Mouse (Mus musculus) heart, embryonic 16.5 days (tissue): ENCODE measurements around the gene Irx2. TPM values are rescaled to one million over a fixed set of nuclear protein-coding genes. Genes with fewer than 3 reads are reported as not detected.

Source experiments
- ATAC-seq: fragments of 200-750 bp; cut with Nextera tagmentation; replicated peaks from 2 replicates; pipeline ENCODE4 v1.8.0; 2017; ENCODE audit warnings: moderate number of reproducible peaks; ENCODE audit not compliant: insufficient read depth, low FRiP score; ENCODE audit errors: extremely low read depth
- H3K27ac ChIP-seq: fragments of 300-500 bp; sonication (generic); 2 replicates; pipeline ENCODE4 v1.5.1; 2014; ENCODE audit warnings: mild to moderate bottlenecking, low read length, control low read depth, moderate library complexity
- H3K27me3 ChIP-seq: fragments of 300-500 bp; sonication (generic); 2 replicates; pipeline ENCODE4 v1.6.1; 2014; ENCODE audit warnings: low read length, mixed read lengths; ENCODE audit not compliant: control insufficient read depth, insufficient read depth
- H3K36me3 ChIP-seq: fragments of 300-500 bp; sonication (generic); 2 replicates; pipeline ENCODE4 v1.6.1; 2014; ENCODE audit not compliant: control insufficient read depth, insufficient read depth
- H3K4me1 ChIP-seq: fragments of 300-500 bp; sonication (generic); 2 replicates; pipeline ENCODE4 v1.6.1; 2014; ENCODE audit warnings: low read length, mixed read lengths; ENCODE audit not compliant: control insufficient read depth, insufficient read depth
- H3K4me2 ChIP-seq: fragments of 300-500 bp; sonication (generic); 2 replicates; pipeline ENCODE4 v1.6.1; 2014; ENCODE audit warnings: low read depth, mild to moderate bottlenecking, control low read depth, low read length
- H3K4me3 ChIP-seq: fragments of 300-500 bp; sonication (generic); 2 replicates; pipeline ENCODE4 v1.5.1; 2014; ENCODE audit warnings: mild to moderate bottlenecking, control low read depth, low read length
- H3K9ac ChIP-seq: fragments of 300-500 bp; sonication (generic); 2 replicates; pipeline ENCODE4 v1.6.1; 2014; ENCODE audit warnings: low read length, control low read depth
- H3K9me3 ChIP-seq: fragments of 300-500 bp; sonication (generic); replicated peaks from 2 replicates; pipeline ENCODE4 v1.6.1; 2016; ENCODE audit warnings: low read length; ENCODE audit not compliant: control insufficient read depth
- WGBS: fragments of 180-500 bp; shearing (Covaris S2); extraction: QIAGEN DNeasy Blood & Tissue Kit; methylation state at CpG from one replicate; pipeline ENCODE4 v1.1.7; 2014; 5-methylcytosine and 5-hydroxymethylcytosine counted together
- polyA plus RNA-seq: library from polyadenylated mRNA; unstranded; fragments of >200 nt; fragmentation: Nextera tagmentation; extraction: Ambion mirVana; gene quantifications from 2 replicates; pipeline ENCODE4 v1.2.1, GENCODE M21; 2015

The Irx2 gene
- polyA plus RNA-seq, 1 experiment from 2014 or later: 5.9 TPM

DNA sequence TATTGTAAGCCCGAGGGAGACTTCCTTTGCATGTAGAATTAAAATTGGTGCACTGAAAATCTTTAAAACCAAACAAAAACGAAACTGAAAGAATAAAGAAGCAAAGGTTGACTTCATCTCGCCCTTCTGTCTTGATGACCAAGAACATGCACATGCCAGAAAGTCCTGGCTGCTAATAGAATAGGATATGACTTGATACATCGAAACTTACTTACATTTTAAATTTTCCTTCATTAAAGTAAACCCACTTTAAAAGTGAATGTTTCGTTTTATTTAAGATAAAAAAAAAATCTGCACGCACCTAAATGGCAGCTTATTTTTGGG, 3.8 kb upstream of the Irx2 start:
- H3K4me3 ChIP-seq: peak overlapping the region; percentile 47
- H3K36me3 ChIP-seq: no peaks in the 10 kb centered on the region
- H3K27ac ChIP-seq: no peak overlapping the region
- no peaks in the 10 kb centered on the region for H3K9me3 ChIP-seq
- H3K9ac ChIP-seq: peak overlapping the region; percentile 47
- peaks cover 79% of the 10 kb centered on the region for H3K27me3 ChIP-seq
- no peaks in the 10 kb centered on the region; the same call in 1 of the 2 replicates for H3K4me1 ChIP-seq
- peak overlapping the region; percentile 68 for H3K4me2 ChIP-seq
- WGBS: 7% methylated on average over 6 of the region's 6 CpGs
- ATAC-seq: no peak

DNA sequence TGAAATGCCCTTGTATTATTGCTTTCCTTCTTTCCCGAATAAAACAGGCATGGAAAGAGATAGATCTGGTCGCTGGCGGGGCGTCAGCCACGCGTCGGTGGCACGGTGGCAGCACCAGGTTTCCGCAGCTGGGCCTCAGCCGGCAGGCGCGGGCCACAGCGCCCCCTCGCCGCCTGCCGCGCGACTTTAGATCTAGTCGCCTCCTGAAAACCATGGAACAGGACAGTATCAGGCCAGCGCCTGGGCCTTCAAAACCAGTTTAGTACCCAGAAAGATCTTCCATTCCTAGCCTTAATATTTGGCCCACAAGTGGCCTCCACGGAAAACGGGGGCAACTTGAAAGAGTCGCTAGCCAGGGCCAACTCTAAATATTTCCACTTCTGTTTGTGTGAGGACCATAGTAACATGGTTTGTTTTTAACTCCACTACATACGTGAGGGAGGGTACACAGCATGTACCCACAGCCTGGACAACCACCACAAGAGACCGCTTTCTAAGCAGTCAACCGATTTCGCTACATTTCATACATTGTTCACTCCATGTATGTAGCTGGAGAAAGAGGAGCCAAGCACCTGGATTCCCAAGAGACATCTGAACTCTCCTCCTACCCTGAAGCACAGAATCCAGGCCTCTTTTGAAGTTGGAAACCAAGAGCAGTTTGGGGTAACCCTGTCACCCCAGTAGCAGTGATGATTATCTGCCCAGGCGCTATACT, 3.2 kb upstream of the Irx2 start:
- Histone ChIP-seq H3K4me3 (peak overlapping the region; percentile 47), H3K4me2 (peak overlapping the region; percentile 68), H3K9me3 (no peaks in the 10 kb centered on the region), H3K9ac (no peak overlapping the region), H3K4me1 (no peaks in the 10 kb centered on the region; the same call in 1 of the 2 replicates), H3K36me3 (no peaks in the 10 kb centered on the region), H3K27me3 (peaks cover 84% of the 10 kb centered on the region), H3K27ac (no peak overlapping the region)
- WGBS: 13% methylated on average over 28 of the region's 28 CpGs
- ATAC-seq: no peak

DNA sequence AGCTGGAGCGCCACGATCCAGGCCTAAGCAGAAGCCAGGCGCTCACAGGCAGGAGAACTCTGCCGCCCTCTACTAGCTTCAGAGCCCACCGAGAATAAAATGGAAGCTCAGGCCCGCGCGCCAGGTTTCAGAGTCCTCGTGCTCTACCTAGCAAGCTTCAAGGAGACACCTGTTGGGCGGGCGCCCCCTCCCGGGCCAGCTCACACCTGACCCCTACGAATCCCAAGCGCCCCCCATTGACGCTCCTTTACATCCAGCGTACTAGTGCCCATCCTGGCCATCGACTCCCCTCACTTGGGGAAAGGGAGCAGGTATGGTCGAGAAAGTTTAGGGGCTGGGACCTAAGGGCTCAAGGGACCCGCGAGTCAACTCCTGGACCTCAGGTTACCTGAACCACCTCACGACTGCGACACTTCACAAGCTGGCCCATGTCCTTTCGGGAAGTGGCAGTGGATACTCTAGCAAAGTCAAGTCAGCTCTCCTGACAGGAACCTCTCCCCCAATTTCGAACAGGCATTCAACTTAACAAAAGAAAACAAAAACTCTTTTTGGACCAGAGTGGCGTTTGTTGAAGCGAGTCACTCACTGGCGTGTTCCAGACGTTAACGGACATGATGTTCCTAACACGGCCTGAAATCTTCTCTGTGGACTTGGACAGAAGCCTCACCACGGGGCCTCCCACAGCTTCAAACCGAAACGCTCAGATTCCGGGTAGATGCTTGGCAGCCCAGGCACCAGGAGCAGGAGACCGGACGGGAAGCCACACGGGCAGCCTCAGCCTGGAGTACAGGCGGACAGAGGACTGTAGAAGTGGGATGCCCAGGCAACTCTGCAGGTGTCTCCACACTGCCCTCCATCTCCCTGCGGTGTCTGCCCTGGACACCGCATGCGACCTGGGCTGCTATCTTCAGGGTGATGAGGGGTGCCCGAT, 964 bp upstream of the Irx2 start:
- no peaks in the 10 kb centered on the region for H3K36me3 ChIP-seq
- peak overlapping the region; percentile 67 for H3K27ac ChIP-seq
- H3K9ac ChIP-seq: peak overlapping the region; percentile 66
- peak; percentile 1; the same call in 1 of the 2 replicates for ATAC-seq
- WGBS: under 1% methylated on average over 42 of the region's 42 CpGs
- no peaks in the 10 kb centered on the region for H3K9me3 ChIP-seq
- peak overlapping the region; percentile 72 for H3K4me3 ChIP-seq
- peak overlapping the region; percentile 93 for H3K4me2 ChIP-seq
- peaks cover 3% of the 10 kb centered on the region; the same call in 1 of the 2 replicates for H3K4me1 ChIP-seq
- H3K27me3 ChIP-seq: peaks cover 88% of the 10 kb centered on the region

DNA sequence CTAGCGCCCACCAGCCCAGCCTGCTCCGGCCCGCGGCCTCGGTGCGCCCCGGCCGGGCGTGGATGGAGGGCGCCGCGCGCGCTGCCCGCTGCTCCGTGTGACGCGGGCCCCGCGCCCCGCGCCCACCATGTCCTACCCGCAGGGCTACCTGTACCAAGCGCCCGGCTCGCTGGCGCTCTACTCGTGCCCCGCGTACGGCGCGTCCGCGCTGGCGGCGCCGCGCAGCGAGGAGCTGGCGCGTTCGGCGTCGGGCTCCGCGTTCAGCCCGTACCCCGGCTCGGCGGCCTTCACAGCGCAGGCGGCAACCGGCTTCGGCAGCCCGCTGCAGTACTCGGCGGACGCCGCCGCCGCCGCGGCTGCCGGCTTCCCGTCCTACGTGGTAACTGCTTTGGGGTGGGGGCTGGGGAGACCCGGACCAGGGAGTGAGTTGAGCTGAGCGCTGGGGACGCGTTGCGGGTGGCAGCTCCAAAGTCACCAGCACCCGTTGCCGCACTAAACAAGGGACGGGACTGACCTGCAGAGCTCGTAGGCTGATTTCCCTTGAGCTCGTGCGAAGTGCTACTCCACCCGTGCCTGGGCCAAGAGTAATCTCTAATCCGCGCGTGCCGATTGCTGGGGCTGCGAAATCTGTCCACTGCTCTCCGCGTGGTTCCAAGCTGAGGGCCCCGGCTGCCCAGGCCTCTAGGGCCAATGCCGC, 463 bp downstream of the Irx2 start:
- Histone ChIP-seq H3K36me3 (no peaks in the 10 kb centered on the region; the same call in 1 of the 2 replicates), H3K27ac (peak overlapping the region; percentile 78), H3K9me3 (no peaks in the 10 kb centered on the region), H3K4me3 (peak overlapping the region; percentile 72), H3K9ac (peak overlapping the region; percentile 81), H3K27me3 (peaks cover 85% of the 10 kb centered on the region), H3K4me1 (peaks cover 3% of the 10 kb centered on the region; the same call in 1 of the 2 replicates), H3K4me2 (peak overlapping the region; percentile 93)
- WGBS: under 1% methylated on average over 86 of the region's 88 CpGs
- ATAC-seq: peak; percentile 19

DNA sequence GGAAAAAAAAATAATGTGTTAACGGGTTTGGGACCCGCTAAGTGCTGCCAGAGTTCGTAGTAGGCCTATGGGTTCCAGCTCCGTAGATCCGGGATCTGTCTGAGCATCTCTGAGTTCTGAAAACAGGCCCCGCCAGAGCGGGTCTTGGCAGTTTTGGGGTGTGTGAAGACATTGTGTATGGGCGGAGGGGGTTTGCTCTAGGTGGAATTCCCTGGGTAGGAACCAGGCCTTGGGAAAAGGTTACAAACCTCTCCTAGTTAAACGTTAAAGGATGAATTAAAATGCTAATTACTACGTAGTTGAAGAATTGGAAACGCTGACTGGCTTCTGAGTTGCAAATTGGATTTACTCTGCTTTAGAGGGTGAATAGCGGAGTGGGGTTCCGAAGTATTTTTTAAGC, 1.2 kb downstream of the Irx2 start:
- WGBS: 7% methylated on average over 13 of the region's 13 CpGs
- Histone ChIP-seq H3K27me3 (peaks cover 87% of the 10 kb centered on the region), H3K4me3 (peak overlapping the region; percentile 72), H3K36me3 (no peaks in the 10 kb centered on the region; the same call in 1 of the 2 replicates), H3K4me1 (peaks cover 3% of the 10 kb centered on the region; the same call in 1 of the 2 replicates), H3K4me2 (peak overlapping the region; percentile 93), H3K9me3 (no peaks in the 10 kb centered on the region), H3K9ac (peak overlapping the region; percentile 81; the same call in 1 of the 2 replicates), H3K27ac (no peak overlapping the region)
- no peak for ATAC-seq

DNA sequence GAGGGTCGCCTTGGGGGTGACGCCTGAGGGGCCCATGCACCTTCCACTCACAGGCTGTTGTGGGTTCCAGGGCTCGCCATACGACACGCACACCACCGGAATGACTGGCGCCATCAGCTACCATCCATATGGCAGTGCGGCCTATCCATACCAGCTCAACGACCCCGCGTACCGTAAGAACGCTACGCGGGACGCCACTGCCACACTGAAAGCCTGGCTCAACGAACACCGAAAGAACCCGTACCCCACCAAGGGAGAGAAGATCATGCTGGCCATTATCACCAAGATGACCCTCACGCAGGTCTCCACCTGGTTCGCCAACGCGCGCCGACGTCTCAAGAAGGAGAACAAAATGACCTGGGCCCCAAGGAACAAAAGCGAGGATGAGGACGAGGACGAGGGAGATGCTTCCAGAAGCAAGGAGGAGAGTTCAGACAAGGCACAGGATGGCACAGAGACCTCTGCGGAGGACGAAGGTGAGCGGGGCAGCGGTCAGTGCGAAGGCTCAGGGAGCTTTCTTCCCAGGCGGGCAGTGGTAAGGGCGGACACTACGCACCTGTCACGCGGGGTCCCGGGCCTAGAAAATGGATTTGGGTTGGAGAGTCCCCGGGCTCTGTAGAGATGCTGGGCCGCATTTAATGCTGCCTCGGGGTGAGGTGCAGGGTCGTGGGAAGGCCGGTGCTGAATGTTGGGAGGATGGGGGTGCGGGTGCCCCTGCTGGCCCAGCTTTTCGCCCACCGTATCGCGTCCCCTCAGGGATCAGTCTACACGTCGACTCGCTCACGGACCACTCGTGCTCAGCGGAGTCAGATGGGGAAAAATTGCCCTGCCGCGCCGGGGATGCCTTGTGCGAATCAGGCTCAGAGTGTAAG, 2.1 kb downstream of the Irx2 start:
- no peak for ATAC-seq
- peak overlapping the region; percentile 93 for H3K4me2 ChIP-seq
- H3K36me3 ChIP-seq: no peaks in the 10 kb centered on the region; the same call in 1 of the 2 replicates
- H3K4me3 ChIP-seq: peak overlapping the region; percentile 72
- no peak overlapping the region for H3K27ac ChIP-seq
- H3K9me3 ChIP-seq: no peaks in the 10 kb centered on the region
- H3K27me3 ChIP-seq: peaks cover 89% of the 10 kb centered on the region
- WGBS: 8% methylated on average over 60 of the region's 60 CpGs
- H3K9ac ChIP-seq: peak overlapping the region; percentile 81
- H3K4me1 ChIP-seq: peaks cover 3% of the 10 kb centered on the region; the same call in 1 of the 2 replicates

DNA sequence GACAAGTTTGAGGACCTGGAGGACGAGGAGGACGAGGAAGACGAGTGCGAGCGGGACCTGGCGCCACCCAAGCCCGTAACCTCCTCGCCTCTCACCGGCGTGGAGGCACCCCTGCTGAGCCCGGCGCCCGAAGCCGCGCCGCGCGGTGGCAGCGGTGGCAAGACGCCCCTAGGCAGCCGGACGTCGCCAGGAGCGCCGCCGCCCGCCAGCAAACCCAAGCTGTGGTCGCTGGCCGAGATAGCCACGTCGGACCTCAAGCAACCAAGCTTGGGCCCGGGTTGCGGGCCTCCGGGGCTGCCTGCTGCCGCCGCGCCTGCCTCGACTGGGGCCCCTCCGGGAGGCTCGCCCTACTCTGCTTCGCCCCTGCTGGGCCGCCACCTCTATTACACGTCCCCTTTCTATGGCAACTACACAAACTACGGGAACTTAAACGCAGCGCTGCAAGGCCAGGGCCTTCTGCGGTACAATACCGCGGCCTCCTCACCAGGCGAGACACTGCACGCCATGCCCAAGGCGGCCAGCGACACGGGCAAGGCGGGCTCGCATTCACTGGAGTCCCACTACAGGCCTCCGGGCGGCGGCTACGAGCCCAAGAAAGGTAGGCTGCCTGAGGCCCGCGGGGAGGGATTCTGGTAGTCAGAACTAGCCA, 2.9 kb downstream of the Irx2 start:
- Histone ChIP-seq H3K9ac (peak overlapping the region; percentile 68), H3K27me3 (peaks cover 88% of the 10 kb centered on the region), H3K9me3 (no peaks in the 10 kb centered on the region), H3K4me2 (peak overlapping the region; percentile 93), H3K4me1 (peaks cover 3% of the 10 kb centered on the region; the same call in 1 of the 2 replicates), H3K4me3 (peak overlapping the region; percentile 72), H3K27ac (no peak overlapping the region), H3K36me3 (no peaks in the 10 kb centered on the region; the same call in 1 of the 2 replicates)
- 2% methylated on average over 59 of the region's 62 CpGs for WGBS
- ATAC-seq: no peak
